Mouse (Mus musculus) neural tube, embryonic 13.5 days (tissue): Measurements from ENCODE around the gene Prss23. TPM values are rescaled to one million over a fixed set of nuclear protein-coding genes. Genes with fewer than 3 reads are reported as not detected.

Experiments used
- ATAC-seq: fragments of 200-750 bp; cut with Nextera tagmentation; 2 replicates; pipeline ENCODE4 v1.8.0; 2017; ENCODE audit warnings: low read depth, mild to moderate bottlenecking, moderate TSS enrichment, moderate library complexity
- H3K27ac ChIP-seq: fragments of 300-500 bp; sonication (generic); replicated peaks from 2 replicates; pipeline ENCODE4 v1.5.1; 2015; ENCODE audit warnings: moderate library complexity, mild to moderate bottlenecking, inconsistent platforms
- H3K27me3 ChIP-seq: fragments of 300-500 bp; sonication (generic); 2 replicates; pipeline ENCODE4 v1.6.1; 2015; ENCODE audit warnings: mild to moderate bottlenecking, inconsistent platforms
- H3K36me3 ChIP-seq: fragments of 300-500 bp; sonication (generic); 2 replicates; pipeline ENCODE4 v1.6.1; 2015; ENCODE audit warnings: mild to moderate bottlenecking, inconsistent platforms
- H3K4me1 ChIP-seq: fragments of 300-500 bp; sonication (generic); replicated peaks from 2 replicates; pipeline ENCODE4 v1.6.1; 2015; ENCODE audit warnings: inconsistent platforms
- H3K4me2 ChIP-seq: fragments of 300-500 bp; sonication (generic); 2 replicates; pipeline ENCODE4 v1.6.1; 2015; ENCODE audit warnings: inconsistent platforms, mild to moderate bottlenecking, moderate library complexity
- H3K4me3 ChIP-seq: fragments of 300-500 bp; sonication (generic); 2 replicates; pipeline ENCODE4 v1.5.1; 2015; ENCODE audit warnings: mild to moderate bottlenecking, inconsistent platforms
- H3K9ac ChIP-seq: fragments of 300-500 bp; sonication (generic); 2 replicates; pipeline ENCODE4 v1.6.1; 2015; ENCODE audit warnings: moderate library complexity, mild to moderate bottlenecking, inconsistent platforms
- H3K9me3 ChIP-seq: fragments of 300-500 bp; sonication (generic); 2 replicates; pipeline ENCODE4 v1.6.1; 2016; ENCODE audit warnings: inconsistent platforms
- WGBS: fragments of 180-500 bp; shearing (Covaris S2); methylation state at CpG from one replicate; pipeline ENCODE4 v1.1.7; 2015; 5-methylcytosine and 5-hydroxymethylcytosine counted together
- polyA plus RNA-seq: library from polyadenylated mRNA; unstranded; fragments of >200 nt; fragmentation: Nextera tagmentation; extraction: Ambion mirVana; gene quantifications from 2 replicates; pipeline ENCODE4 v1.2.1, GENCODE M21; 2015

Prss23 gene
- polyA plus RNA-seq, 1 experiment from 2014 or later = 17.0 TPM

- Histone ChIP-seq H3K36me3 (no peaks in the 10 kb centered on the region), H3K4me2 (no peak overlapping the region), H3K9ac (no peak overlapping the region), H3K27me3 (no peaks in the 10 kb centered on the region), H3K27ac (no peak overlapping the region), H3K4me3 (no peak overlapping the region), H3K4me1 (no peaks in the 10 kb centered on the region), H3K9me3 (no peaks in the 10 kb centered on the region)
- 90% methylated on average over 2 of the region's 2 CpGs for WGBS
- ATAC-seq = no peak
These were observed 14.0 kb upstream of the Prss23 start for GRCm38 (mm10) chr7:89540976-89541375.

GRCm38 (mm10) chr7:89539391-89539790 is 12.4 kb upstream of the Prss23 start:
- WGBS = 79% methylated on average over 6 of the region's 6 CpGs
- ATAC-seq = no peak

GRCm38 (mm10) chr7:89527430-89527856 is 456 bp upstream of the Prss23 start:
- Histone ChIP-seq H3K4me2 (no peak overlapping the region), H3K4me3 (no peak overlapping the region), H3K9me3 (no peaks in the 10 kb centered on the region), H3K36me3 (no peaks in the 10 kb centered on the region), H3K4me1 (no peaks in the 10 kb centered on the region), H3K27ac (no peak overlapping the region), H3K9ac (no peak overlapping the region), H3K27me3 (no peaks in the 10 kb centered on the region)
- no peak for ATAC-seq
- 85% methylated on average over 4 of the region's 4 CpGs for WGBS

More at GRCm38 (mm10) chr7:89539391-89539790, 12.4 kb upstream of the Prss23 start:
- Histone ChIP-seq H3K4me2 (no peak overlapping the region), H3K9ac (no peak overlapping the region), H3K4me3 (no peak overlapping the region), H3K27me3 (no peaks in the 10 kb centered on the region), H3K36me3 (no peaks in the 10 kb centered on the region), H3K27ac (no peak overlapping the region), H3K4me1 (no peaks in the 10 kb centered on the region), H3K9me3 (no peaks in the 10 kb centered on the region)

- H3K4me3 ChIP-seq = no peak overlapping the region
- ATAC-seq = no peak
- no peak overlapping the region for H3K4me2 ChIP-seq
- WGBS = 90% methylated on average over 4 of the region's 4 CpGs
- no peaks in the 10 kb centered on the region for H3K9me3 ChIP-seq
- H3K27me3 ChIP-seq = no peaks in the 10 kb centered on the region; the same call in 1 of the 2 replicates
- no peaks in the 10 kb centered on the region for H3K36me3 ChIP-seq
- no peak overlapping the region for H3K9ac ChIP-seq
- H3K4me1 ChIP-seq = peaks cover 4% of the 10 kb centered on the region; the same call in 1 of the 2 replicates
- no peak overlapping the region for H3K27ac ChIP-seq
These were observed 3.2 kb downstream of the Prss23 start for GRCm38 (mm10) chr7:89523816-89524215.

GRCm38 (mm10) chr7:89522170-89522569 is 4.8 kb downstream of the Prss23 start:
- Histone ChIP-seq H3K9me3 (no peaks in the 10 kb centered on the region), H3K4me2 (no peak overlapping the region), H3K4me3 (no peak overlapping the region), H3K36me3 (no peaks in the 10 kb centered on the region), H3K4me1 (peaks cover 12% of the 10 kb centered on the region), H3K27ac (no peak overlapping the region), H3K9ac (no peak overlapping the region), H3K27me3 (peaks cover 7% of the 10 kb centered on the region; the same call in 1 of the 2 replicates)
- WGBS = 88% methylated on average over 10 of the region's 10 CpGs
- no peak for ATAC-seq

- Histone ChIP-seq H3K4me2 (peak overlapping the region; percentile 97), H3K9ac (peak overlapping the region; percentile 73), H3K36me3 (no peaks in the 10 kb centered on the region), H3K27me3 (peaks cover 26% of the 10 kb centered on the region), H3K4me3 (peak overlapping the region; percentile 70), H3K4me1 (peaks cover 19% of the 10 kb centered on the region), H3K27ac (peak overlapping the region; percentile 38; the same call in 1 of the 2 replicates), H3K9me3 (no peaks in the 10 kb centered on the region)
- WGBS = under 1% methylated on average over 61 of the region's 61 CpGs
- peak; percentile 88 for ATAC-seq
These were observed 9.3 kb downstream of the Prss23 start for GRCm38 (mm10) chr7:89517460-89518390.

- Histone ChIP-seq H3K27me3 (peaks cover 26% of the 10 kb centered on the region), H3K9me3 (no peaks in the 10 kb centered on the region), H3K9ac (peak overlapping the region; percentile 73), H3K27ac (no peak overlapping the region), H3K4me1 (peaks cover 22% of the 10 kb centered on the region), H3K4me3 (peak overlapping the region; percentile 70), H3K4me2 (peak overlapping the region; percentile 97), H3K36me3 (no peaks in the 10 kb centered on the region)
- peak; percentile 68 for ATAC-seq
- 8% methylated on average over 32 of the region's 32 CpGs for WGBS
These were observed 10.2 kb downstream of the Prss23 start for GRCm38 (mm10) chr7:89516551-89517459.

GRCm38 (mm10) chr7:89511921-89512514 is 15.0 kb downstream of the Prss23 start:
- Histone ChIP-seq H3K9me3 (no peaks in the 10 kb centered on the region), H3K4me1 (peaks cover 11% of the 10 kb centered on the region), H3K9ac (no peak overlapping the region), H3K4me3 (no peak overlapping the region), H3K27ac (no peak overlapping the region), H3K4me2 (no peak overlapping the region), H3K27me3 (peaks cover 17% of the 10 kb centered on the region), H3K36me3 (no peaks in the 10 kb centered on the region)
- WGBS = 24% methylated on average over 4 of the region's 4 CpGs
- no peak for ATAC-seq

GRCm38 (mm10) chr7:89508672-89509071 is 18.3 kb downstream of the Prss23 start:
- H3K36me3 ChIP-seq = no peaks in the 10 kb centered on the region
- ATAC-seq = no peak
- no peak overlapping the region for H3K27ac ChIP-seq
- no peaks in the 10 kb centered on the region for H3K9me3 ChIP-seq
- H3K4me3 ChIP-seq = no peak overlapping the region
- H3K4me1 ChIP-seq = peaks cover 5% of the 10 kb centered on the region; the same call in 1 of the 2 replicates
- no peaks in the 10 kb centered on the region; the same call in 1 of the 2 replicates for H3K27me3 ChIP-seq
- H3K4me2 ChIP-seq = no peak overlapping the region
- H3K9ac ChIP-seq = no peak overlapping the region
- 61% methylated on average over 4 of the region's 4 CpGs for WGBS

GRCm38 (mm10) chr7:89499516-89500307 is 27.3 kb downstream of the Prss23 start:
- Histone ChIP-seq H3K4me2 (peak overlapping the region; percentile 34), H3K36me3 (no peaks in the 10 kb centered on the region), H3K4me1 (peaks cover 17% of the 10 kb centered on the region), H3K9ac (no peak overlapping the region), H3K27me3 (no peaks in the 10 kb centered on the region), H3K27ac (no peak overlapping the region), H3K4me3 (no peak overlapping the region), H3K9me3 (no peaks in the 10 kb centered on the region)
- peak; percentile 59; the same call in 1 of the 2 replicates for ATAC-seq
- WGBS = 30% methylated on average over 17 of the region's 17 CpGs
